Mouse (Mus musculus) liver, embryonic 14.5 days (tissue): ENCODE measurements around the gene Ppp1r1a.

Experiments
- CTCF ChIP-seq: IDR thresholded peaks from 2 replicates; pipeline ENCODE4 v1.5.1; 2016; ENCODE audit warnings: antibody characterized with exemption, low read depth, control low read depth
- EP300 ChIP-seq: IDR thresholded peaks from 2 replicates; pipeline ENCODE4 v1.6.1; 2016; ENCODE audit warnings: antibody characterized with exemption, low read depth

GRCm38 (mm10) chr15:103498157-103498556 lies 39.6 kb downstream of the Ppp1r1a start:
- TF ChIP-seq CTCF (no peak), EP300 (no peak)
